Mouse (Mus musculus): ENCODE data around the gene Nampt. TPM values are rescaled to one million over a fixed set of nuclear protein-coding genes. Genes with fewer than 3 reads are reported as not detected.

The Nampt gene
- polyA plus RNA-seq (2014; fragmentation: Illumina TruSeq; extraction: RNeasy Lipid Tissue Mini Kit (QIAGEN cat#74804); ENCODE audit: low read depth, low replicate concordance), result 137 TPM

GRCm38 (mm10) chr12:32819416-32819815, at the start of gene Nampt:
Gene Nampt (plus strand): TSS chr12:32819545.

Other genes starting within 250 kb of the Nampt start
- gene Sypl, start 134.3 kb downstream of the Nampt start, polyA plus RNA-seq (2014; fragmentation: Illumina TruSeq; extraction: RNeasy Lipid Tissue Mini Kit (QIAGEN cat#74804); ENCODE audit: low read depth, low replicate concordance), result 685 TPM

Data from sigmoid colon, adult 10 weeks (tissue).